Mouse (Mus musculus): ENCODE measurements around the gene Trhde. TPM values are rescaled to one million over a fixed set of nuclear protein-coding genes. Genes with fewer than 3 reads are reported as not detected.

The Trhde gene
- total RNA-seq, 1 experiment: not detected

DNA sequence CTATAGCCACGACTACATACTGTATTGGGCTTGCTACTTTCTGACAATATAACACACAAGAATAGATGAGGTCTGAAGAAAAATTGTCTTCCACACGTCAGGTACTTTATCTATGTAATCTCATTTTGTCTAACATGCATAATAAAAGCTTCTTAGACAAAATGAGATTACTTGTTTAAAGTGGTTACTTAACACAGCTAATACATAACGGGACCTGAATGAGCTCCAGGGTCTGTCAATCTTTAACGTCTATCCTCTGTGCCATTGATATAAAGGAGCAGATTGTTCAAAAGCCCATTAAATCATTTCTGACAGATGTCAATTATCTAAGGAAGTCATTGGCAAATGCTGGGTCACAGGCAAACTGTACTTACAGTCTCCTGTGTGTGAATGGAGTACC lies 36.2 kb downstream of the Trhde start:
- H3K9me3 ChIP-seq (ENCODE audit: control insufficient read depth, insufficient read depth, low read depth, low read length): no peaks in the 10 kb centered on the region
- no peaks in the 10 kb centered on the region for H3K4me1 ChIP-seq (ENCODE audit: control insufficient read depth in 2 of 2, insufficient read depth in 2 of 2, low read length in 2 of 2, poor library complexity in 1 of 2)
- TF ChIP-seq HCFC1 (IDR thresholded peaks at IDR 0.05; ENCODE audit: borderline replicate concordance, insufficient read depth, low read length): no peak
- no peak for TF ChIP-seq ZNF384 (IDR thresholded peaks at IDR 0.05; ENCODE audit: low read depth, low read length)
- TF ChIP-seq ZC3H11A (IDR thresholded peaks at IDR 0.05; ENCODE audit: borderline replicate concordance, low read depth, low read length): no peak
- TF ChIP-seq CHD2 (IDR thresholded peaks at IDR 0.05; ENCODE audit: low read depth, low read length): no peak
- no peak for TF ChIP-seq MAFK (IDR thresholded peaks at IDR 0.05; ENCODE audit: insufficient read depth, low read depth, low read length)
- in situ Hi-C loops (cut with MboI; ENCODE audit: low sequenced_read_pairs in 2 of 2, unreplicated experiment in 2 of 2): no loop called here
- no peak overlapping the region for H3K9ac ChIP-seq (ENCODE audit: insufficient read depth, low read depth, low read length, poor library complexity, severe bottlenecking)
- H3K36me3 ChIP-seq (ENCODE audit: control insufficient read depth, insufficient read depth, low read length, poor library complexity, severe bottlenecking): no peaks in the 10 kb centered on the region
- no peak for DNase-seq (ENCODE audit: low read depth, low spot score)
- no peak overlapping the region for H3K4me3 ChIP-seq (ENCODE audit: insufficient read depth in 1 of 2, low read depth in 1 of 2, low read length in 2 of 2, poor library complexity in 1 of 2, severe bottlenecking in 1 of 2)
- no peak overlapping the region for H3K27ac ChIP-seq (ENCODE audit: insufficient read depth, low read depth, low read length, poor library complexity, severe bottlenecking)

DNA sequence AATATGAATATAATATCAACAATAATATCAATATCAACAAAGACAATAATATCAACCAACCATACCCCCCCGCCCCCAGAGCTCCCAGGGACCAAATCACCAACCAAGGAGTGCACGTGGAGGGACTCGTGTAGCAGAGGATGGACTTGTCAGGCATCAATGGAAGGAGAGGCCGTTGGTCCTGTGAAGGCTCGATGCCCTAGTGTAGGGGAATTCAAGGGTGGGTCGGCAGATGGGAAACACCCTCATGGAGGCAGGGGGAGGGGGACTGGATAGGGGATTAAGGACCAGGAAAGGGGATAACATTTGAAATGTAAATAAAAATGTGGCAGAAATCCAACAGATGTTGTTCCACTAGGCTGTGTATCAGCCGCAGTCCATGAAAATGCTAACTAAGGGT lies 40.0 kb downstream of the Trhde start:
- in situ Hi-C loops (cut with MboI; ENCODE audit: low sequenced_read_pairs in 2 of 2, unreplicated experiment in 2 of 2): no loop called here
- no peak overlapping the region for H3K9ac ChIP-seq (ENCODE audit: insufficient read depth, low read depth, low read length, poor library complexity, severe bottlenecking)
- no peaks in the 10 kb centered on the region for H3K4me1 ChIP-seq (ENCODE audit: control insufficient read depth in 2 of 2, insufficient read depth in 2 of 2, low read length in 2 of 2, poor library complexity in 1 of 2)
- H3K36me3 ChIP-seq (ENCODE audit: control insufficient read depth, insufficient read depth, low read length, poor library complexity, severe bottlenecking): no peaks in the 10 kb centered on the region
- DNase-seq (ENCODE audit: low read depth, low spot score): no peak
- H3K9me3 ChIP-seq (ENCODE audit: control insufficient read depth, insufficient read depth, low read depth, low read length): no peaks in the 10 kb centered on the region
- TF ChIP-seq CHD2 (IDR thresholded peaks at IDR 0.05; ENCODE audit: low read depth, low read length) (no peak), ZNF384 (IDR thresholded peaks at IDR 0.05; ENCODE audit: low read depth, low read length) (no peak), MAFK (IDR thresholded peaks at IDR 0.05; ENCODE audit: insufficient read depth, low read depth, low read length) (no peak), ZC3H11A (IDR thresholded peaks at IDR 0.05; ENCODE audit: borderline replicate concordance, low read depth, low read length) (no peak), HCFC1 (IDR thresholded peaks at IDR 0.05; ENCODE audit: borderline replicate concordance, insufficient read depth, low read length) (no peak)
- H3K27ac ChIP-seq (ENCODE audit: insufficient read depth, low read depth, low read length, poor library complexity, severe bottlenecking): no peak overlapping the region
- H3K4me3 ChIP-seq (ENCODE audit: insufficient read depth in 1 of 2, low read depth in 1 of 2, low read length in 2 of 2, poor library complexity in 1 of 2, severe bottlenecking in 1 of 2): no peak overlapping the region

DNA sequence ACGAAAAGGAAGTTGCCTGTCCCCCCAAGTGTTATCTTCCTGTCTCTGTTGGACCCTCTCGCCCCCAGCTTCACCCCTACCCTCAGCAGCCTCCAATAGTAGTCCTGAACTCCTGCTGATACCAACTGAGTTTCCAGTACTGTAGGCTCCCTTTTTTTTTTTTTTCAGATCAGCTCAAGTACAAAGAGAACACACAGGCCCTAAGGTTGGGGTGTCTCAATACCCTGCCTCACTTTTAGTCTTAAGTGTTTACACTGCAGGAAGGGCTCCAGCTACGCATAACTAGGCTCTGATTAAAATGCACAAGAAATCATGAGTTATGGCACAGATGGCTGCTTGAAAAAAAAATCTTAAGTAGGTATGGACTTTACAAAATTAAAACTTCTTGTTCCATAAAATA lies 42.9 kb downstream of the Trhde start:
- H3K4me3 ChIP-seq (ENCODE audit: insufficient read depth in 1 of 2, low read depth in 1 of 2, low read length in 2 of 2, poor library complexity in 1 of 2, severe bottlenecking in 1 of 2): no peak overlapping the region
- H3K36me3 ChIP-seq (ENCODE audit: control insufficient read depth, insufficient read depth, low read length, poor library complexity, severe bottlenecking): no peaks in the 10 kb centered on the region
- DNase-seq (ENCODE audit: low read depth, low spot score): no peak
- no peaks in the 10 kb centered on the region for H3K9me3 ChIP-seq (ENCODE audit: control insufficient read depth, insufficient read depth, low read depth, low read length)
- H3K27ac ChIP-seq (ENCODE audit: insufficient read depth, low read depth, low read length, poor library complexity, severe bottlenecking): no peak overlapping the region
- H3K4me1 ChIP-seq (ENCODE audit: control insufficient read depth in 2 of 2, insufficient read depth in 2 of 2, low read length in 2 of 2, poor library complexity in 1 of 2): no peaks in the 10 kb centered on the region
- in situ Hi-C loops (cut with MboI; ENCODE audit: low sequenced_read_pairs in 2 of 2, unreplicated experiment in 2 of 2): no loop called here
- H3K9ac ChIP-seq (ENCODE audit: insufficient read depth, low read depth, low read length, poor library complexity, severe bottlenecking): no peak overlapping the region
- no peak for TF ChIP-seq CHD2 (IDR thresholded peaks at IDR 0.05; ENCODE audit: low read depth, low read length)
- TF ChIP-seq MAFK (IDR thresholded peaks at IDR 0.05; ENCODE audit: insufficient read depth, low read depth, low read length): no peak
- no peak for TF ChIP-seq ZNF384 (IDR thresholded peaks at IDR 0.05; ENCODE audit: low read depth, low read length)
- no peak for TF ChIP-seq HCFC1 (IDR thresholded peaks at IDR 0.05; ENCODE audit: borderline replicate concordance, insufficient read depth, low read length)
- no peak for TF ChIP-seq ZC3H11A (IDR thresholded peaks at IDR 0.05; ENCODE audit: borderline replicate concordance, low read depth, low read length)

DNA sequence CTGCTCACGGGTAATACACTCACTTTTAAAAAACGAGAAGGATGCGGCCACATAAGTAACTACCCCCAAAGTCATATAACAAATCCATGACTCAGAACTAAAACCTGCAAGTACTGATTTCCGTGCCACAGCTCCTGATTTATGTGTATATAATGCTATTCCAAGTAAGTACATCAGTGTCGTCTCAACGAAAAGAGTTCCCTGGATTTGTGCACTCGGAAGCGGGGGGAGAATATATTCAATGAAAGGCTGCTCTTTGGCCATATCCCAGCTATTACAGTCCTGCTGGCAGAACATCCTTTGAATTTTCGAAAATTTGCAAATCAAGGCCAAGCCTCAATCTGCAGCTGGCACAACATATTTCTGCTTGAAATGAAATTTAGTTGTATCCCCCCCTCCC lies 43.5 kb downstream of the Trhde start:
- H3K4me1 ChIP-seq (ENCODE audit: control insufficient read depth in 2 of 2, insufficient read depth in 2 of 2, low read length in 2 of 2, poor library complexity in 1 of 2): no peaks in the 10 kb centered on the region
- TF ChIP-seq CHD2 (IDR thresholded peaks at IDR 0.05; ENCODE audit: low read depth, low read length): no peak
- TF ChIP-seq MAFK (IDR thresholded peaks at IDR 0.05; ENCODE audit: insufficient read depth, low read depth, low read length): no peak
- TF ChIP-seq ZC3H11A (IDR thresholded peaks at IDR 0.05; ENCODE audit: borderline replicate concordance, low read depth, low read length): no peak
- no peak for TF ChIP-seq HCFC1 (IDR thresholded peaks at IDR 0.05; ENCODE audit: borderline replicate concordance, insufficient read depth, low read length)
- TF ChIP-seq ZNF384 (IDR thresholded peaks at IDR 0.05; ENCODE audit: low read depth, low read length): no peak
- H3K27ac ChIP-seq (ENCODE audit: insufficient read depth, low read depth, low read length, poor library complexity, severe bottlenecking): no peak overlapping the region
- H3K36me3 ChIP-seq (ENCODE audit: control insufficient read depth, insufficient read depth, low read length, poor library complexity, severe bottlenecking): no peaks in the 10 kb centered on the region
- no peak overlapping the region for H3K4me3 ChIP-seq (ENCODE audit: insufficient read depth in 1 of 2, low read depth in 1 of 2, low read length in 2 of 2, poor library complexity in 1 of 2, severe bottlenecking in 1 of 2)
- H3K9me3 ChIP-seq (ENCODE audit: control insufficient read depth, insufficient read depth, low read depth, low read length): no peaks in the 10 kb centered on the region
- no peak for DNase-seq (ENCODE audit: low read depth, low spot score)
- in situ Hi-C loops (cut with MboI; ENCODE audit: low sequenced_read_pairs in 2 of 2, unreplicated experiment in 2 of 2): no loop called here
- H3K9ac ChIP-seq (ENCODE audit: insufficient read depth, low read depth, low read length, poor library complexity, severe bottlenecking): no peak overlapping the region

All from ES-E14 (cell line).